Mouse (Mus musculus) skeletal muscle tissue, postnatal 0 days (tissue): ENCODE results near the gene Ppp1r26. TPM values are rescaled to one million over a fixed set of nuclear protein-coding genes. Genes with fewer than 3 reads are reported as not detected.

Source experiments
- polyA plus RNA-seq: library from polyadenylated mRNA; unstranded; fragments of >200 nt; fragmentation: Nextera tagmentation; extraction: Ambion mirVana; gene quantifications from 2 replicates; pipeline ENCODE4 v1.2.1, GENCODE M21; 2015

Ppp1r26 gene
- polyA plus RNA-seq: 1.3 and 1.6 TPM in 2 replicates

DNA sequence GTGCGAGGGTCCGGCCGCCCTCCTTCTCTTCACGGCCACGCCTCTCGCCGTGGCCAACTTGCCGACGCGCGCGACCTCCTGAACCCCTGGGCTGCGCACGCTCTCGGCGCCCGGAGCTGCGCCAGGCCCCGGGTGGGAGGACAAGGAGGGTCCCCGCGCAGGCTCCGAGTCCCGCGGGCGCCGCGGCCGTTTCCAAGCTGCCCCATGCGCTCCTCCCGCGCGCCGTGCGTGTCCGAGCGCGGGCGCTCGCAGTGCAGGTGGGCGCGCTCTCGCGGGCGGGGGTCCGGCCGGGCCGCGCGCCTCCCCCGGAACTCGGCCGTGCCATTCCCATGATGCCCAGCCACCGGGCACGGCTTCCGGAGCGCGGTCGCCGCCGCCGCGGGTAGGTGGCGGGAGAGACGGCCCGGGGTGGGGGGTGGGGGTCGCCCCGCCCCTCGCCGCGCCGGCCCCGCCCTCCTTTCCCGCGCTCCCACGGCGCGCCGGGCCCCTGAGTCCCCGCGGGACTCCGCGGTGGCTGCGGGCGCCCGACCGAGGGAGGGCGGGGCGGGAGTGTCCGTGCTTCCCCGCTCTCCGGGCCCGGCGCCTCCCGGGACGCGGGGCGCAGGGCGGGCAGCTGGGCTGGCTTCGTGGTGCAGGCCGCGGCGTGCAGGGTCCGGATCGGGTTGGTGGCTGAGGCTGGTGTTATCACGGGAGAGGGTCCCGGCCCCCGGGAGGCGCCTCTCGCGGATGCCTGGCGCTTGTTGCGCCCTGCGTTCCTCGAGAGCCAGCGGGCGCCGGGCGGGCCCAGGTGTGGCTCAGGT lies at the start of gene Ppp1r26:
Ppp1r26 (plus strand) TSS at position 286 of the 800 bp plus-strand sequence.

DNA sequence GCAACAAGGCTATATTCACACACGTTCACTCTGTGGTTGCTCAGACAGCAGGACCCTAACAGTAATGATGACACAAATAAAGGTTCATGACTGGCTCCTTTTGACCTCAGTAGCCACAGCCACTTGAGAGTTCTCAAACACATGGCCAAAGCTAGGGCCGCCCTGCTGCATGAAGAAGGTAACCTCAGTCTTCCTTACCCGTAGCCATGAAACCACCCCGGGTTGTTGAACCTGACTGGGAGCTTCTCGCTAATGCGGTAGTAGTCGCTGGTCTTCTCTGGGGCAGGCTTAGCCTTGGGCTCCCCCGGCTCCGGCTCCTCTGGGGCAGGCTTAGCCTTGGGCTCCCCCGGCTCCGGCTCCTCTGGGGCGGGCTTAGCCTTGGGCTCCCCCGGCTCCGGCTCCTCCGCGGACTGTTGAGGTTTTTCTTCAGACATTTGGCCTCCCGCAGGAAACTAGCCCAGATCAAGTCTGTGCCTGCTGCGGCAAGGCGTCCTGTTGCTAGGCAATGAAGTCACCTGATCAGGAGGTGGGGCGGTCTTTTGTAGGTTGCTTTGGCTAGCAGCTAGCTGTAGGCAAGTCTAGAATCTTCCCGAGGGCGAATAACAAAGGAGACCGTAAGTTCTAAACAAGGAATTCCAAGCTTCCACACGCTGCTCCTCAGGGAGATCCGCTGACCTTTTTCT lies 19.4 kb downstream of the Ppp1r26 start, which contains the start of gene 1700007K13Rik:
1700007K13Rik (minus strand) TSS at position 497 of the 683 bp plus-strand sequence.

DNA sequence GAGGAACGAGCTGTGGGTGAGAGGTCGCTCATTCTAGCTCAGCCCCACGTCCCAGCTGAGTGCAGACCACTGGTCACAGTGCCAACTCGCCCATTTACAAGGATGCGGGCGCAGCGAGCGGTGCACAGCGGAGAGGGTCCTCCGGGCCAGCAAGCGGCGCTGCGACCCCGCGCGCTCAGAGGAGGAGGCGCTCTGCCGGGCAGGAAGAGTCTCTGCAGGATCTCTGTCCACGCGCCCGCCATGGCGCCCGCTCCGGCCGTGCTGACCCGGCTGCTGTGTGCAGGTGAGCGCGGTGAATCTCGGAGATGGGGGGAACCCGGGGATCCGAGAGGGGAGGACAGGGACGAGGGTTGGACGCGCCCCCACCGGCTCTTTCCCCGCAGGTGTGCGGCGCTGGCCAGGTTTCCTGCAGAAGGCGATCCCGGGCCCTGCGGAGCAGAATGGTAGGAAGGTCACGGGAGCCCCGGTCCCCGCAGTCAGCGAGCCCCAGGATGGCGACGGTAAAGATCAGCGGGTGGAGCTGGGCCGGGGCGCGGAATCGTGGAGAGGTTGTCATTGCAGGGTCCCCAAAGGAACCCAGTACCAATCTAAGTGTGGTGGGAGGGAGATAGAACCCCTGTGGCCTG lies 21.4 kb downstream of the Ppp1r26 start, which contains the start of gene Mrps2:
Mrps2 (plus strand) TSS at position 207 of the 626 bp plus-strand sequence.

DNA sequence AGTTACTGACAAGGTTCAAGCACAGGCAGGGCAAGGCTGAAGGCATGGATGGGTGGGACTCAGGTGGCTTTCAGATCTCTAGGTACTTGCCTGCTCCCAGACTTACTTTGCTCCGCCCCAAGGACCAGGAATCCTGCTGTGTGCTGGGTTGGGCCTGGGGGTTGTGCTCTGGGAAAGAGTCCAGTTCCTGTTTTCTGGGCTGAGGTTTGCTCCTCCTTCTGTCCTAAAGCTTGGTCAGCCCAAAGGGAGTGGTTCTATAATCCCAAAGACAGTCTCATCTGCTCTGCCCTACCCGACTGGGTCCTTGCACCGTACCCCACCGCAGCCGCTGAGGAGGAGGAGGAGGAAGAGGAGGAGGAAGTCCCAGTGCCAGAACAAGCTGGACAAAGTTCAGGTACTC lies 50.1 kb downstream of the Ppp1r26 start, which contains the start of gene Gbgt1:
Gbgt1 (plus strand) TSS at position 221 of the 400 bp plus-strand sequence.

Other genes starting within 250 kb of the Ppp1r26 start
- gene 1700007K13Rik, start 19.5 kb downstream of the Ppp1r26 start, polyA plus RNA-seq: not detected in 2 replicates
- 42.1 and 44.5 TPM in 2 replicates for gene Mrps2, start 21.3 kb downstream of the Ppp1r26 start, polyA plus RNA-seq
- 0.55 and 1.0 TPM in 2 replicates for gene Gbgt1, start 50.1 kb downstream of the Ppp1r26 start, polyA plus RNA-seq
- gene Gm10134, start 59.3 kb downstream of the Ppp1r26 start, polyA plus RNA-seq: 2.2 and 3.8 TPM in 2 replicates
- gene Ralgds, start 66.3 kb downstream of the Ppp1r26 start, polyA plus RNA-seq: 33.4 and 35.1 TPM in 2 replicates
- not detected in 2 replicates for gene Cel, start 116.6 kb downstream of the Ppp1r26 start, polyA plus RNA-seq
- gene Gtf3c5, start 137.0 kb downstream of the Ppp1r26 start, polyA plus RNA-seq: 11.6 and 12.4 TPM in 2 replicates
- 0.08 TPM in 1 of 2 replicates, not detected in the other for gene Gfi1b, start 175.2 kb downstream of the Ppp1r26 start, polyA plus RNA-seq
- gene Tsc1, start 194.4 kb downstream of the Ppp1r26 start, polyA plus RNA-seq: 8.8 and 9.4 TPM in 2 replicates